Mouse (Mus musculus) myocyte (in vitro differentiated cells): ENCODE measurements around the gene Mta2.

ENCODE experiments used
- CEBPB ChIP-seq: IDR thresholded peaks from 2 replicates; pipeline ENCODE4 v1.6.1; 2011; ENCODE audit warnings: mild to moderate bottlenecking, moderate library complexity; ENCODE audit not compliant: poor library complexity, insufficient read depth, severe bottlenecking
- POLR2A ChIP-seq: IDR thresholded peaks from one replicate; pipeline ENCODE4 v1.6.1; 2011; ENCODE audit warnings: low read depth, mild to moderate bottlenecking, control low read depth, moderate library complexity; ENCODE audit not compliant: insufficient read length

DNA sequence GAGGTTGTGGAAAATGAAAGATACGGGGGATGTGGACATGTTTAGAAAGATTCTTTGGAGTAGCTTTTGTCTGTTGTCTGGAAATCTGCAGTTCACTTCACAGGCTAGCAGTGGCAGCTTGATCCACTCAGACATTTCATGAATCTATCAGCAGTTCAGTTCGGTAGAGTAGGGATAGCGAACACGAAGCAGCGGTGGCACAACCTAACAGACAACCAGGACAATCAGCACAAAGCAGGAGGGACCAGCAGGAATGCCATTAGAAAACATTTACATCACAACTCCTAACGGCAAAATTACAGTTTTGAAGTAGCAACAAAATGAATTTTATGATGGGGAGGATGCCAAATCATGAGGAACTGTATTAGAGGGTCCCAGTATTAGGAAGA lies 22.0 kb upstream of the Mta2 start:
- TF ChIP-seq POLR2A (no peak), CEBPB (no peak)
